9 mouse cellular contexts compared by ENCODE assay signal in the genomic region with DNA sequence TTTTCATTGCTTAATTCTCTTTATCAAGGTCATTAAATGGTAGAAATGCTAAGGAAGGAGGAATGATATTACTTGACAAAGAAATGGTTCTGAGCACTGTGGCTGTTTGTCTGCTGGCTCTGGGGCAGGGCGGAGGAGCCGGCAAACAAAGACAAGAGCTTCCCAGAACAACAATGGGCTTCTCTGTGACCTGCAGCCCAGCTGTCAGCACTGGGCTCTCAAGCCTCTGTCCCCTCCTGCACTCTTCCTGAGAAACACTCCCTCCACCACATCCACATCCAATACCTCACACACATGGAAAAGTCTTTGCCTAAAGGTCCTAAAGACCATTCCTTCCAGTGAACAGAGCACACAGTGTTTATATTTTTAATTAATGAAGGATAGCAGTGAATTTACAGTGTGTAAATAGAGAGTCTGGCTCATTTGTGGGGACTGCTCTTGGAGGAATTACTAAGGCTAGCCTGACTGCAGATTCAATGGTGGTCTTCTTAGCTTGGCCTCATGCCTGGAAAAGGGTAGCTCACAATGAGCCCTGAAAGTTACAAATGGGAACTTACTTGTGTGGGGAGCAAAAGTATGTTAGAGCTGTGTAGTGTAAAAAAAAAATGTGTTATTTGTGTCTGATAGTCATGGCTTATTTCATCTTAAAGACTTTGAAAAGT. TPM values are rescaled to one million over a fixed set of nuclear protein-coding genes. Genes with fewer than 3 reads are reported as not detected.
DNase-seq lines count a peak whose midpoint lies in the region; ATAC-seq lines count a peak whose summit lies in the region.
"Had no signal": no experiment of that assay in that cellular context is flagged by ENCODE, and none has a peak within 500 bp of the region (broad histone marks: within the 10 kb centered on the region; RNA-seq: fewer than 3 reads in every experiment).

No protein-coding gene starts in this region.

- DNase-seq in cerebellum, adult 9-11 months: peak; percentile 3
- DNase-seq in cerebellum, postnatal 25 days: no peak
- DNase-seq in embryo, embryonic 10 days (ENCODE audit: low spot score): peak; percentile 55
- peak; percentile 16 for DNase-seq in neural tube, embryonic 10.5 days (ENCODE audit: extremely low spot score, low spot score)
- no peak for DNase-seq in kidney, postnatal 36 days
- DNase-seq in left cerebral cortex, postnatal 4 days: no peak
- DNase-seq in thymus, postnatal 0 days (ENCODE audit: low spot score): no peak

- WGBS in hindbrain, embryonic 12.5 days: 5% methylated on average over 2 of the region's 2 CpGs

- H3K4me3 ChIP-seq in hindbrain, embryonic 12.5 days: no peak overlapping the region
- H3K4me3 ChIP-seq: liver, embryonic 12.5 days had no signal

- peak; percentile 83 for ATAC-seq in hindbrain, embryonic 12.5 days (ENCODE audit: low FRiP score)
- ATAC-seq: liver, embryonic 12.5 days had no signal

- no peaks in the 10 kb centered on the region for H3K9me3 ChIP-seq in hindbrain, embryonic 12.5 days (replicated peaks)
- H3K9me3 ChIP-seq: liver, embryonic 12.5 days had no signal

- H3K27ac ChIP-seq in hindbrain, embryonic 12.5 days: peak overlapping the region; percentile 1; the same call in 1 of the 2 replicates
- H3K27ac ChIP-seq: liver, embryonic 12.5 days had no signal

- no peaks in the 10 kb centered on the region for H3K36me3 ChIP-seq in hindbrain, embryonic 12.5 days
- H3K36me3 ChIP-seq: liver, embryonic 12.5 days had no signal

- H3K4me1 ChIP-seq in hindbrain, embryonic 12.5 days: peaks cover 4% of the 10 kb centered on the region; the same call in 1 of the 2 replicates
- H3K4me1 ChIP-seq: liver, embryonic 12.5 days had no signal

- H3K9ac ChIP-seq in hindbrain, embryonic 12.5 days: no peak overlapping the region
- H3K9ac ChIP-seq: liver, embryonic 12.5 days had no signal

- intact Hi-C loops in left cerebral cortex, postnatal 4 days (cut with DNase I): no loop called here

- no peak overlapping the region for H3K4me2 ChIP-seq in hindbrain, embryonic 12.5 days (replicated peaks)
- H3K4me2 ChIP-seq: liver, embryonic 12.5 days had no signal

- no peaks in the 10 kb centered on the region for H3K27me3 ChIP-seq in hindbrain, embryonic 12.5 days
- H3K27me3 ChIP-seq: liver, embryonic 12.5 days had no signal

RNA-seq across cellular contexts. Expression of a gene that starts 49.1 kb away (rescaled TPM):
- polyA plus RNA-seq in hindbrain, embryonic 12.5 days (2016; fragmentation: Nextera tagmentation; extraction: Ambion mirVana): 28.9 and 33.3 TPM in 2 replicates
- total RNA-seq in left cerebral cortex, postnatal 4 days (2021): 10 to 100 TPM; 46.6 to 46.9 TPM
- polyA plus RNA-seq in thymus, postnatal 0 days (2015; fragmentation: Nextera tagmentation; extraction: Ambion mirVana): 30.1 and 32.3 TPM in 2 replicates

Comparison
In these comparisons a context has a peak if more than half of its experiments do, and no peak if none do; other contexts are left out.
1. DNase-seq: peak in cerebellum, adult 9-11 months (single experiment), embryo, embryonic 10 days (single experiment) and neural tube, embryonic 10.5 days (single experiment); none in cerebellum, postnatal 25 days (0 of 2), kidney, postnatal 36 days (0 of 2), left cerebral cortex, postnatal 4 days (single experiment) and thymus, postnatal 0 days (single experiment).